ENCODE assay signal across 31 mouse cellular contexts in genomic region chr1:144314382-144314781, GRCm38 (mm10).
DNase-seq lines count a peak whose midpoint lies in the region; ATAC-seq and TF ChIP-seq lines count a peak whose summit lies in the region.
"Had no signal": no experiment of that assay in that cellular context is flagged by ENCODE, and none has a peak within 500 bp of the region (broad histone marks: within the 10 kb centered on the region; RNA-seq: fewer than 3 reads in every experiment).

No protein-coding gene starts in this region.

- TF ChIP-seq POLR2A in small intestine, adult 2 months (IDR thresholded peaks at IDR 0.05; ENCODE audit: low read depth, low read length), result no peak
- TF ChIP-seq POLR2A in kidney, adult 2 months (IDR thresholded peaks at IDR 0.05; ENCODE audit: low read depth, low read length), result no peak

- no peak for TF ChIP-seq CTCF in small intestine, adult 2 months (IDR thresholded peaks at IDR 0.05; ENCODE audit: extremely low read depth, insufficient read length, insufficient replicate concordance, low read depth, low read length)
- TF ChIP-seq CTCF in kidney, adult 2 months (conservative IDR thresholded peaks at IDR 0.05; ENCODE audit: insufficient read depth, insufficient read length, low read depth, low read length), result no peak

- H3K9ac ChIP-seq in midbrain, embryonic 16.5 days (ENCODE audit: low read depth, low read length), result no peak overlapping the region
- H3K9ac ChIP-seq: embryonic facial prominence, embryonic 13.5 days; forebrain, embryonic 12.5 days; forebrain, embryonic 15.5 days; heart, embryonic 12.5 days; heart, embryonic 15.5 days; hindbrain, embryonic 13.5 days had no signal

- no peak overlapping the region for H3K4me3 ChIP-seq in small intestine, adult 2 months (ENCODE audit: low read depth, low read length)
- no peak overlapping the region for H3K4me3 ChIP-seq in kidney, adult 2 months (ENCODE audit: insufficient read depth, low read depth, low read length)
- H3K4me3 ChIP-seq in midbrain, embryonic 16.5 days (ENCODE audit: low read depth, low read length), result no peak overlapping the region
- H3K4me3 ChIP-seq: embryonic facial prominence, embryonic 10.5 days; embryonic facial prominence, embryonic 13.5 days; erythroblast, embryonic 14.5 days; forebrain, embryonic 12.5 days; forebrain, embryonic 15.5 days; heart, embryonic 12.5 days; heart, embryonic 15.5 days; hindbrain, embryonic 10.5 days; hindbrain, embryonic 13.5 days had no signal

- peak overlapping the region; percentile 46; the same call in 1 of the 2 replicates for H3K27ac ChIP-seq in small intestine, adult 2 months (ENCODE audit: insufficient read depth, low read depth, low read length)
- H3K27ac ChIP-seq in kidney, adult 2 months (ENCODE audit: insufficient read depth, low read depth, low read length), result no peak overlapping the region
- H3K27ac ChIP-seq in midbrain, embryonic 16.5 days (ENCODE audit: low read length), result no peak overlapping the region
- H3K27ac ChIP-seq: embryonic facial prominence, embryonic 10.5 days; embryonic facial prominence, embryonic 13.5 days; forebrain, embryonic 12.5 days; forebrain, embryonic 15.5 days; heart, embryonic 15.5 days; hindbrain, embryonic 10.5 days; hindbrain, embryonic 13.5 days had no signal

- 70% methylated on average over 2 of the region's 2 CpGs for WGBS in small intestine, adult 2 months
- 81% methylated on average over 2 of the region's 2 CpGs for WGBS in kidney, adult 2 months
- WGBS in midbrain, embryonic 16.5 days, result 84% methylated on average over 2 of the region's 2 CpGs

- peaks cover 2% of the 10 kb centered on the region; the same call in 1 of the 2 replicates for H3K4me1 ChIP-seq in small intestine, adult 2 months (ENCODE audit: control insufficient read depth, insufficient read depth, insufficient read length, low read length)
- no peaks in the 10 kb centered on the region for H3K4me1 ChIP-seq in kidney, adult 2 months (ENCODE audit: control insufficient read depth, insufficient read depth, low read length)
- no peaks in the 10 kb centered on the region for H3K4me1 ChIP-seq in midbrain, embryonic 16.5 days (ENCODE audit: control insufficient read depth, insufficient read depth, low read length)
- H3K4me1 ChIP-seq: embryonic facial prominence, embryonic 10.5 days; embryonic facial prominence, embryonic 13.5 days; forebrain, embryonic 12.5 days; forebrain, embryonic 15.5 days; heart, embryonic 12.5 days; heart, embryonic 15.5 days; hindbrain, embryonic 10.5 days; hindbrain, embryonic 13.5 days had no signal

- no peaks in the 10 kb centered on the region for H3K9me3 ChIP-seq in midbrain, embryonic 16.5 days (replicated peaks; ENCODE audit: control insufficient read depth, low read length, poor library complexity, severe bottlenecking)
- H3K9me3 ChIP-seq: embryonic facial prominence, embryonic 10.5 days; embryonic facial prominence, embryonic 13.5 days; forebrain, embryonic 12.5 days; forebrain, embryonic 15.5 days; heart, embryonic 12.5 days; heart, embryonic 15.5 days; hindbrain, embryonic 10.5 days; hindbrain, embryonic 13.5 days had no signal

- ATAC-seq in CD4-positive, CD25-positive, alpha-beta regulatory T cell, adult 4 months, result peak; percentile 63
- ATAC-seq in activated CD4-positive, CD25-positive, alpha-beta regulatory T cell, adult 4 months, result peak; percentile 53
- ATAC-seq in inflammation-experienced regulatory T-cells, adult 6 months, result peak; percentile 57
- no peak for ATAC-seq in midbrain, embryonic 16.5 days
- ATAC-seq: forebrain, embryonic 15.5 days; hindbrain, embryonic 16.5 days; Patski had no signal

- no peaks in the 10 kb centered on the region for H3K36me3 ChIP-seq in small intestine, adult 2 months (ENCODE audit: control insufficient read depth, insufficient read depth, low read length)
- no peaks in the 10 kb centered on the region for H3K36me3 ChIP-seq in kidney, adult 2 months (ENCODE audit: control insufficient read depth, insufficient read depth, low read length)
- H3K36me3 ChIP-seq in midbrain, embryonic 16.5 days (ENCODE audit: control insufficient read depth, insufficient read depth, low read length), result no peaks in the 10 kb centered on the region
- H3K36me3 ChIP-seq: embryonic facial prominence, embryonic 10.5 days; embryonic facial prominence, embryonic 13.5 days; forebrain, embryonic 12.5 days; forebrain, embryonic 15.5 days; heart, embryonic 12.5 days; heart, embryonic 15.5 days; hindbrain, embryonic 10.5 days; hindbrain, embryonic 13.5 days had no signal

- no peak for DNase-seq in kidney, adult 2 months
- DNase-seq in spleen, postnatal 14 days (ENCODE audit: low spot score in 2 of 2), result no peak
- DNase-seq in urinary bladder, postnatal 36 days (ENCODE audit: low spot score in 2 of 2), result no peak
- DNase-seq: adrenal gland, adult 2 months; adrenal gland, postnatal 14 days; B cell, adult 2 months; cerebellum, adult 11 months; cerebellum, adult 2 months; cerebellum, adult 9-11 months; cerebellum, postnatal 36 days; embryo, embryonic 11 days; gastrocnemius, postnatal 10 days; heart, adult 18-20 months; heart, postnatal 10 days; heart, postnatal 36 days had no signal

- H3K27me3 ChIP-seq in small intestine, adult 2 months (ENCODE audit: control insufficient read depth, insufficient read depth, low read length), result no peaks in the 10 kb centered on the region
- no peaks in the 10 kb centered on the region for H3K27me3 ChIP-seq in kidney, adult 2 months (replicated peaks; ENCODE audit: control insufficient read depth, insufficient read depth, low read length)
- H3K27me3 ChIP-seq in midbrain, embryonic 16.5 days (ENCODE audit: control insufficient read depth, insufficient read depth, low read depth, low read length), result no peaks in the 10 kb centered on the region
- H3K27me3 ChIP-seq: embryonic facial prominence, embryonic 13.5 days; forebrain, embryonic 12.5 days; forebrain, embryonic 15.5 days; heart, embryonic 12.5 days; heart, embryonic 15.5 days; hindbrain, embryonic 13.5 days; Patski had no signal

- H3K4me2 ChIP-seq in midbrain, embryonic 16.5 days (ENCODE audit: low read length), result no peak overlapping the region
- H3K4me2 ChIP-seq: embryonic facial prominence, embryonic 13.5 days; forebrain, embryonic 12.5 days; forebrain, embryonic 15.5 days; heart, embryonic 12.5 days; heart, embryonic 15.5 days; hindbrain, embryonic 13.5 days had no signal
